Mouse (Mus musculus) testis, postnatal 14 days (tissue): ENCODE measurements at regions not wholly inside any gene's neighbourhood (a gene's known extent, or its start where the extent isn't known, plus 50 kb on each side); places are given as distances from the start of the nearest gene placed in this dataset.

Experiments used
- DNase-seq: peaks from one replicate; pipeline ENCODE4 v3.0.0; 2021; ENCODE audit warnings: low spot score

- DNase-seq: no peak
Measured at GRCm38 (mm10) chr7:95688151-95689146, 482.6 kb upstream of the Tenm4 start.

GRCm38 (mm10) chr7:95689161-95689833 is 481.7 kb upstream of the Tenm4 start:
- no peak for DNase-seq

- no peak for DNase-seq
Measured at GRCm38 (mm10) chr7:95699506-95699905, 471.5 kb upstream of the Tenm4 start.

GRCm38 (mm10) chr7:95710088-95710487 is 461.0 kb upstream of the Tenm4 start:
- DNase-seq: no peak

- DNase-seq: no peak
Measured at GRCm38 (mm10) chr7:95720083-95720482, 451.0 kb upstream of the Tenm4 start.

- no peak for DNase-seq
Measured at GRCm38 (mm10) chr7:95725716-95726487, 445.1 kb upstream of the Tenm4 start.

GRCm38 (mm10) chr7:95733807-95734206 is 437.2 kb upstream of the Tenm4 start:
- DNase-seq: no peak

- no peak for DNase-seq
Measured at GRCm38 (mm10) chr7:95734587-95734986, 436.5 kb upstream of the Tenm4 start.

GRCm38 (mm10) chr7:95736716-95737115 is 434.3 kb upstream of the Tenm4 start:
- no peak for DNase-seq

GRCm38 (mm10) chr7:95738725-95739245 is 432.3 kb upstream of the Tenm4 start:
- DNase-seq: no peak

GRCm38 (mm10) chr7:95739779-95740178 is 431.3 kb upstream of the Tenm4 start:
- no peak for DNase-seq

GRCm38 (mm10) chr7:95758375-95758774 is 412.7 kb upstream of the Tenm4 start:
- DNase-seq: no peak

- DNase-seq: no peak
Measured at GRCm38 (mm10) chr7:95760945-95761661, 409.9 kb upstream of the Tenm4 start.

- no peak for DNase-seq
Measured at GRCm38 (mm10) chr7:95766356-95767150, 404.5 kb upstream of the Tenm4 start.

- no peak for DNase-seq
Measured at GRCm38 (mm10) chr7:95784523-95784922, 386.5 kb upstream of the Tenm4 start.

- DNase-seq: no peak
Measured at GRCm38 (mm10) chr7:95787543-95787942, 383.5 kb upstream of the Tenm4 start.

- no peak for DNase-seq
Measured at GRCm38 (mm10) chr7:95787951-95788350, 383.1 kb upstream of the Tenm4 start.

- no peak for DNase-seq
Measured at GRCm38 (mm10) chr7:95789424-95789823, 381.6 kb upstream of the Tenm4 start.

- no peak for DNase-seq
Measured at GRCm38 (mm10) chr7:95799022-95799421, 372.0 kb upstream of the Tenm4 start.

GRCm38 (mm10) chr7:95809626-95810025 is 361.4 kb upstream of the Tenm4 start:
- no peak for DNase-seq

- DNase-seq: peak; percentile 47
Measured at GRCm38 (mm10) chr7:95810096-95810495, 360.9 kb upstream of the Tenm4 start.
